Mouse (Mus musculus) retina, postnatal 1 day (tissue): ENCODE measurements at regions not wholly inside any gene's neighbourhood (a gene's known extent, or its start where the extent isn't known, plus 50 kb on each side); places are given as distances from the start of the nearest gene placed in this dataset.

Source experiments
- DNase-seq: peaks from one replicate; pipeline ENCODE4 v3.0.0-alpha.2; 2012

- DNase-seq: no peak
These were observed 260.7 kb downstream of the 1700064H15Rik start for GRCm38 (mm10) chr3:19367761-19368160.
